Mouse (Mus musculus) C2C12 (cell line): ENCODE measurements around the gene Pld6. TPM values are rescaled to one million over a fixed set of nuclear protein-coding genes. Genes with fewer than 3 reads are reported as not detected.
A peak's percentile ranks its signal among the peaks of the same experiment; 100 is the strongest.

ENCODE experiments used
- H3K27me3 ChIP-seq: one replicate; pipeline ENCODE4 v1.6.1; 2011; ENCODE audit not compliant: control insufficient read depth, insufficient read depth, insufficient read length
- H3K36me3 ChIP-seq: one replicate; pipeline ENCODE4 v1.6.1; 2011; ENCODE audit not compliant: control insufficient read depth, insufficient read depth
- H3K4me3 ChIP-seq: one replicate; pipeline ENCODE4 v1.5.1; 2011; ENCODE audit warnings: mild to moderate bottlenecking, control low read depth; ENCODE audit not compliant: poor library complexity, insufficient read depth, severe bottlenecking
- H3K79me2 ChIP-seq: one replicate; pipeline ENCODE4 v1.6.1; 2011; ENCODE audit not compliant: control insufficient read depth, insufficient read depth
- H3K79me3 ChIP-seq: one replicate; pipeline ENCODE4 v1.6.1; 2011; ENCODE audit warnings: low read depth, control low read depth
- H3ac ChIP-seq: one replicate; pipeline ENCODE3; 2011; ENCODE audit warnings: low read depth; ENCODE audit not compliant: control insufficient read depth, insufficient read length
- CEBPB ChIP-seq: IDR thresholded peaks from one replicate; pipeline ENCODE4 v1.6.1; 2011; ENCODE audit warnings: low read depth, mild to moderate bottlenecking, control low read depth, moderate library complexity
- CTCF ChIP-seq: IDR thresholded peaks from one replicate; pipeline ENCODE4 v1.5.1; 2011; ENCODE audit not compliant: control insufficient read depth, insufficient read depth, insufficient read length
- FOSL1 ChIP-seq: IDR thresholded peaks from one replicate; pipeline ENCODE4 v1.8.0; 2011; ENCODE audit warnings: mild to moderate bottlenecking, low read length; ENCODE audit not compliant: poor library complexity, insufficient read depth, severe bottlenecking
- MAX ChIP-seq: IDR thresholded peaks from one replicate; pipeline ENCODE4 v1.6.1; 2011; ENCODE audit warnings: mild to moderate bottlenecking, control low read depth
- MYOD1 ChIP-seq: IDR thresholded peaks from one replicate; pipeline ENCODE4 v1.6.1; 2011; ENCODE audit warnings: low read depth; ENCODE audit not compliant: control insufficient read depth, insufficient read length
- MYOG ChIP-seq: IDR thresholded peaks from one replicate; pipeline ENCODE4 v1.6.1; 2011; ENCODE audit not compliant: control insufficient read depth, insufficient read length; ENCODE audit errors: extremely low read depth
- USF1 ChIP-seq: IDR thresholded peaks from one replicate; pipeline ENCODE4 v1.6.1; 2011; ENCODE audit warnings: low read depth, mild to moderate bottlenecking, control low read depth, moderate library complexity
- polyA plus RNA-seq: library from polyadenylated mRNA; unstranded; fragments of >200 nt; fragmentation: generic; extraction: Trizol; gene quantifications from one replicate; pipeline ENCODE4 v1.2.1, GENCODE M21; 2012; ENCODE audit warnings: missing spikeins

The Pld6 gene
- polyA plus RNA-seq, 1 experiment, result 0.02 TPM

GRCm38 (mm10) chr11:59754504-59754903, 32.9 kb downstream of the Pld6 start:
- TF ChIP-seq CEBPB (no peak), MAX (no peak), CTCF (no peak), FOSL1 (no peak), MYOG (no peak), USF1 (no peak), MYOD1 (no peak)
- no peaks in the 10 kb centered on the region for H3K27me3 ChIP-seq
- H3K4me3 ChIP-seq, result no peak overlapping the region
- peaks cover 4% of the 10 kb centered on the region for H3K79me2 ChIP-seq
- peaks cover 95% of the 10 kb centered on the region for H3K36me3 ChIP-seq
- no peaks in the 10 kb centered on the region for H3K79me3 ChIP-seq
- H3ac ChIP-seq, result no peak overlapping the region

GRCm38 (mm10) chr11:59749050-59749449, 38.4 kb downstream of the Pld6 start:
- no peaks in the 10 kb centered on the region for H3K79me3 ChIP-seq
- H3K79me2 ChIP-seq, result no peaks in the 10 kb centered on the region
- H3K4me3 ChIP-seq, result no peak overlapping the region
- H3K36me3 ChIP-seq, result peaks cover 82% of the 10 kb centered on the region
- no peaks in the 10 kb centered on the region for H3K27me3 ChIP-seq
- no peak overlapping the region for H3ac ChIP-seq
- TF ChIP-seq FOSL1, result no peak
- no peak for TF ChIP-seq CEBPB
- TF ChIP-seq USF1, result no peak
- TF ChIP-seq CTCF, result no peak
- no peak for TF ChIP-seq MYOD1
- TF ChIP-seq MYOG, result no peak
- TF ChIP-seq MAX, result no peak

DNA sequence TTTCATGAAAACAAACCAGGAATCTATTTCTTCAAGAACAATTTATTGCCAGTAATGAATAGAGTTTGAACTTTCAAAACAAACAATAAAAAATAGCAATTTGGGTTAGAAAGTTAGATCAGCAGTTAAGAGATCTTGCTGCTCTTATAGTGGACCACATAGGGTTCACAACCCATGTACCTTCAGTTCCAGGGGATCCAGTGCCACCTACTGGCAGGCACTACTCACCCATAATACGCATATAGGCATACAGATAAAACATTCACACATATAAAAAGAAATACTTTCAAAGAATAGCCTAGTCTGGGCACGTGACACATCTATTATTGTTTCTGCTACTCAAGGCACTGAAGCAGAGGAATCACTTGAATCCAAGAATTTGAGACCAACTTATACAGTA, 40.8 kb downstream of the Pld6 start:
- Histone ChIP-seq H3K27me3 (no peaks in the 10 kb centered on the region), H3K79me2 (no peaks in the 10 kb centered on the region), H3K79me3 (no peaks in the 10 kb centered on the region), H3ac (no peak overlapping the region), H3K4me3 (no peak overlapping the region), H3K36me3 (peaks cover 79% of the 10 kb centered on the region)
- TF ChIP-seq USF1 (no peak), CTCF (peak; percentile 11), MYOG (no peak), MAX (no peak), CEBPB (no peak), FOSL1 (no peak), MYOD1 (no peak)

DNA sequence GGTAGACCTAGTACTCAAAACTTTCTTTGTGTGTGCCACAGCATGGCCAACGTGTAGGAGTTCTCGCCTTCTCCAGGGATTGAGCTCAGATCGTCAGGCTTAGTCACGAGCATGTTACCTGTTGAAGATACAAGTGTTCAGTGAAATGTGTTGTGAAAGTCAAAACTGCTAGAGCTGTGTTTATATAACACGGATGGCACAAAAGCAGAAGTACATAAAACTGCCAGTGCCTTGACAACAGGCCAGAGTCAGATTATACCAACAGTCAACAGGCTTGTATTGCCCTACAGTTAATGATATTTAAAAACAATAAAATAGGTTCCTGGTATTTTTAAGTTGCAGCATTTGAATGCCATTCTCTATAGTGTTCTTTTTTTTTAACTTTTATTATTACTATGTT, 41.6 kb downstream of the Pld6 start:
- Histone ChIP-seq H3K79me3 (no peaks in the 10 kb centered on the region), H3ac (no peak overlapping the region), H3K79me2 (no peaks in the 10 kb centered on the region), H3K36me3 (peaks cover 74% of the 10 kb centered on the region), H3K4me3 (no peak overlapping the region), H3K27me3 (no peaks in the 10 kb centered on the region)
- no peak for TF ChIP-seq MAX
- no peak for TF ChIP-seq FOSL1
- TF ChIP-seq MYOD1, result no peak
- TF ChIP-seq MYOG, result no peak
- no peak for TF ChIP-seq CTCF
- no peak for TF ChIP-seq CEBPB
- TF ChIP-seq USF1, result no peak

- no peak overlapping the region for H3K4me3 ChIP-seq
- TF ChIP-seq MYOG (no peak), MAX (no peak), CTCF (no peak), FOSL1 (no peak), CEBPB (no peak), MYOD1 (no peak), USF1 (no peak)
- peaks cover 74% of the 10 kb centered on the region for H3K36me3 ChIP-seq
- H3K79me3 ChIP-seq, result no peaks in the 10 kb centered on the region
- H3K27me3 ChIP-seq, result no peaks in the 10 kb centered on the region
- H3ac ChIP-seq, result no peak overlapping the region
- H3K79me2 ChIP-seq, result no peaks in the 10 kb centered on the region
These were observed 43.1 kb downstream of the Pld6 start for GRCm38 (mm10) chr11:59744374-59744773.

- no peak overlapping the region for H3K4me3 ChIP-seq
- peaks cover 74% of the 10 kb centered on the region for H3K36me3 ChIP-seq
- TF ChIP-seq MAX (no peak), CTCF (no peak), USF1 (no peak), MYOD1 (no peak), CEBPB (no peak), FOSL1 (no peak), MYOG (no peak)
- no peaks in the 10 kb centered on the region for H3K79me2 ChIP-seq
- H3ac ChIP-seq, result no peak overlapping the region
- H3K27me3 ChIP-seq, result no peaks in the 10 kb centered on the region
- no peaks in the 10 kb centered on the region for H3K79me3 ChIP-seq
These were observed 43.7 kb downstream of the Pld6 start for GRCm38 (mm10) chr11:59743712-59744111.
